Mouse (Mus musculus) CD4-positive, CD25-positive, alpha-beta regulatory T cell, adult 2 months (primary cell): ENCODE measurements around the gene Adam15.

Experiments
- DNase-seq: peaks from one replicate; pipeline ENCODE4 v3.0.0-alpha.2; 2012; ENCODE audit warnings: low read depth, low spot score

The Adam15 gene

GRCm38 (mm10) chr3:89322514-89323165 lies 27.2 kb downstream of the Adam15 start, which contains the start of gene Efna3:
Efna3 (minus strand) TSS chr3:89322965.
- peak; percentile 58 for DNase-seq

GRCm38 (mm10) chr3:89322131-89322500 lies 27.7 kb downstream of the Adam15 start:
- DNase-seq: no peak

DNA sequence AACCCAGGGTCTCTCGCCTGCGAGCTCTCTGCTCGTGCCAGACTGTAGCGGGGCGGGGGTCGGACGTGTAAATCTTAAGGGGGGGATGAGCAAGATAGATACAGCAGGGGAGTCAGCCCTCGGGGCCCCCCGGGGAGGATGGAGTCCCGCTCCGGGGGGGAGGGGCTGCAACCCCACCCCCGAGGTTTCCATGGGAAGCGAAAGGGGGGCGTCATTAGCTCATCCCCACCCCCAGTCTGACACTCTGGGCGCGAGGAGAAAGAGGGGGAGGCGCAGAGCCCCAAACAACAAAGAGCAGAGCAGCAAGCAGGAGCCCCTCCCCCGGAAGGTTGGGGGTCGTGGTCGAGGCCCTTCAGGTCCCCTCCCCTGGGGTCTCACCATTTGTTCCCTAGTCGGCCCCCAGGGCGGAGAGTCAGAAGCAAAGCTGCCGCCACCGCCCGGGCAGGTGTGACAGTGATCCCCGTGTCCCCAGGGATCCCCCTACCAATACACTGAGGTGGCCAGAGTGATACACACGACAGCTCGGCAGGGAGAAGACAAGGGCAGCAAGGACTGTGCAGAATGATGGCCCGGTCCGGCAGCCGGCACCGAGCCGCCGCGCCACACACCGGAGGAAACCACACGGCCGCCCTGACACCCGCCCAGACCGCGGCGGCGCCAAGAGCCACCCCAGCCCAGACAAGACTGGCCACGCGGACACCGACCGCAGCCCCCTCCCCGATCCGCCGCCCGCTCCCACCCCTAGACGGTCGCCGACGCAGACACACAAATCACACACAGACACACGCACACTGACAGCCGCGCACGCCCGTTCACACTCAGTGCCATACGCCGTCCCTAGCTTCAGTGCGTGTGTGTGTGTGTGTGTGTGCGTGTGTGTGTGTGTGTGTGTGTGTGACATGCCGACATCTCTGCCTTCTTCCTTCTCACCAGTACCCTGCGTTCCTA lies 28.3 kb downstream of the Adam15 start:
- DNase-seq: peak; percentile 63

DNA sequence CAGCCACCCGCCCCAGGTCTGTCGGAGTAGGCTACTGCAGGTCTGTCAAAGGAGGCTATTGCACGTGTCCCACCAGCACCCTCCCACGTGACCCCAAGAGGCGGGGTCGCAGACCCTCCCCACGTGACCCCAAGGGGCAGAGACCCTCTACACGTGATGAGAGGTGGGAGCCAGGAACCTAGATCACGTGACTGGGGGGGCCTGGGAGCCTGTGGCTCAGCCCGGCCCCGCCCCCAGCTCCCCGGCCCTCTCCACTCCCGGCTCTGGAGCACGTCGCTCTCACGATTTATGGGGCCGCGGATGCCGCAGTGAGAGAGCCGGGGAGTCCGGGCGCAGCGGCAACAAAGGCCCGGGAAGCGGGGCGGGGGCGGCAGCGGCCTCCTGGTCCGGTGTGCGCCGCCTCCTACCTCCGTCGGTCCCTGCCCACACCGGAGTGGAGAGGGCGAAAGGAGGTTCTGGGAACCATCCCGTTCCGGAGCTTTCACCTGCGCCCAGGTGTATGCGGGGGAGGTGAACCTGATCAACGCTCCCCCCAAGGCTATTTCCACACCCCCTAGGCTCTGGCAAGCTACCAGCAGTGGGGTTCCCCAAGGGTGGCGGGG lies 29.1 kb downstream of the Adam15 start:
- peak; percentile 57 for DNase-seq

GRCm38 (mm10) chr3:89319591-89320350 lies 30.0 kb downstream of the Adam15 start:
- peak; percentile 51 for DNase-seq

DNA sequence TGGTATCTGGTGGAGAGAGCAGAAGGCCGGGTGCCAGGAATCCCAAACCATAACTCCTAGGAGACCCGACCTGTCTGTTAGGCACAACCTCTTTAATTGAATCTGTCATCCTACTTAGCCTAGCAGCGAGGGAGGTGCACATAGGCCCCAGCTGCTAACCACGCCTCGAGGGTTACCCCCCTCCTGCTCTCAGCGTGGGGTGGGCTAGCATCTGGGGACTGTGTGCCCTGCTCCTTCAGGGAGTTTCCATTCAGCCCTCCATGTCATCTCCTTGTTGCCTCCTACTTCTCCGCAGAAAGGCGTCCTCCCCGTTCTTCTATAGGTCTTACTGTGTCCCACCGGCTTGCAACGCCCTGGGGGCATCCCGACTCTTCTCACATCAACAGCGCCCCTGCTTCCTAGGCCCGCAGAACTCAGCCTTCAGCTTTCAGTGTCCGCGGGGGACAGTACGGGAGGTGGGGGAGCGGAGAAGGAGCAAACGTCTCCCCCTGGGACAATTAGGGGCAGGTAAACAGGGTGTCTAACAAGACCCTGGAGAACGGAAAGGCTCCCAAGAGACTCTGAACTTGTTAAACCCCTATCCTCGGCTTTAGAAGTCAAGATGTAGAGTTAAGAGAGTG lies 30.7 kb downstream of the Adam15 start:
- peak; percentile 21 for DNase-seq

- DNase-seq: no peak
Measured at GRCm38 (mm10) chr3:89318316-89318715, 31.5 kb downstream of the Adam15 start.

DNA sequence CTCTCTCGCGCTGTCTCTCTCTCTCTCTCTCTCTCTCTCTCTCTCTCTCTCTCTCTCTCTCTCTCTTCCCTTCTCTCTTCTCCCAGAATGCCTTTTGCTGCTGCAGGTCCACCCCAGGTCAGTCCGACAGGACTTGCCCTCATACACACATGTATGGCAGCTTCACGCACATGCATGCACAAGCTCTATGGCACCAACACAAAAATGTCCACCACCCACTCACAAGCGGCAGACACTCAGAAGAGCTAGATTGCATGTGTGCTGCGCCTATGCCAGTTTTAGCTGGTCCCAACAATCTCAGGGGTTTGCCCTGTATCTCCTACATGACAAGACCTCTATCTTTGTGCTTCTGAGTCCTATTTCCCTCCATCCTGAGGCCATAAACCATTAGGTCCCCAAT lies 32.5 kb downstream of the Adam15 start:
- DNase-seq: no peak

DNA sequence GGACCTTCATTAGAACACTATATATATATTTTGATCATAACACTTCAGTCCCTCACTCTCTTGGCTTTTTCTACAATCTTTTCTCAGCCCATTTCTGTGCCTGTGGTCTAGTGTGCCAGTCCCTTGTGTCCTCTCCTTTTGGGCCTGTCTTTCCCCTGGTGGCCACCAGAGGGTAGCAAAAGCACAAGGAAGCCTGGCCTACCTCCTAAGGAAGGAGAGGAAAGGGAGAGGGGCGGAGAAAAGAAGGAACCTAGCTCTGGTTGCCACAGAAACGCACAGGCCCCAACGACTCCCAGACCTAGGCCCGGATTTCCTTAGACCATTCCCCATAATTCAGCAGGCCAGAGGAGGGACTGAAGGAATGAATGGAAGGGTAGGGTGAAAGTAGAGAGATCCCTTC lies 33.0 kb downstream of the Adam15 start:
- DNase-seq: peak; percentile 84

- DNase-seq: peak; percentile 60
Measured at GRCm38 (mm10) chr3:89315930-89316831, 33.6 kb downstream of the Adam15 start.

DNA sequence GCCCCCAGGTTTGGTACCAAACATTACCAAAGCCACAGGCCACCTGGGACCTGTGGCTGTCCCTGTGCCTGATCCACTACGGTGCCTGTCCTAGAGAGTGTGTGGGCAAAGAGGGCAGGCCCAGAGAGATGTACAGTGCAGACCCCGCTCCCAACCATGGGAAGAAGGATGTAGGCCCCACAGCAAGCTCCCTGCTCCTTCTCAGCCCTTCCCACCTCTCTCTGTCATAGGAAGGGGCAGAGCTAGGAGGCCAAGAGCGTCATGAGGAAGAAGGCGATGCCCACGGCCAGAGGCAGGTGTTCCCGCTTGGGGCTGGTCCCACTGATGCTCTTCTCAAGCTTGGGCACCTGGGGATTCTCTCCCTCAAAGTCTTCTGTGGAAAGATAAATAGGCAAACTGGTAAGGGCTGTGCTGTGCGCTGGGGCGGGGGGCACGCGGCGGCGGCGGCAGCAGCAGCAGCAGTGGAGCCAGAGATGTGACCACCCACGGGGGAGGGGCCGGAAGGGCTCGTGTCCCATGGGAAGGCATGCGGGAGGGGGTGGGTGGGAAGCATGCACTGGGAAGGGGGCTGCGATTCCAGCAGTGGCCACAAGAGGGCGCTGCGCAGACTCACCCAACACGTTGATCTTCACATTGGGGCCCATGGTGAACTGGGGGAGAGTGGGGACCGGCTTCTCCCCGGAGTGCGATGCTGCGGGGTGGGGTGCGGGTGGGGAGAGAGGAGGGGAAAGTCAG lies 34.4 kb downstream of the Adam15 start:
- peak; percentile 80 for DNase-seq

DNA sequence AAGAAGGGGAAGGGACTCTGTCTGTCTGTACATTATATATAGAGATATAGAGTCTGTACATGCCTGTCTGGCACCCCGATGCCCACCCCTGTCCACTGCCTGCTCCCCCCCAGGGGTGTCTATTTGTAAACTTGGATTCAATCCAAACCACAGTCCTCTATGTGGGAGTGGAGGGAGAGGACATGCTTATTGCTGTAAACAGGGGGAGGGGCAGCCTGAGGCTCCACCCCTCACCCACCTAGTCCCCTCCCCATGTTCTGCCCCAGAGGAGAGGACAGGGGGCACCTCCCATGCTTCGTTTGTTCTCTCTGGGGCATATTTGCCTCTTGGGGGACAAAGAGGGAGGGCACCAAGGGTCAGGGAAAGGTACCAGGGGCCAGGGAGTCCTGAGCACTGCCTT lies 35.0 kb downstream of the Adam15 start:
- no peak for DNase-seq

GRCm38 (mm10) chr3:89314340-89314739 lies 35.5 kb downstream of the Adam15 start:
- no peak for DNase-seq

- DNase-seq: peak; percentile 79
Measured at GRCm38 (mm10) chr3:89308089-89308488, 41.7 kb downstream of the Adam15 start.

GRCm38 (mm10) chr3:89305551-89306325 lies 44.1 kb downstream of the Adam15 start:
- DNase-seq: no peak

- DNase-seq: no peak
Measured at GRCm38 (mm10) chr3:89305105-89305504, 44.7 kb downstream of the Adam15 start.

GRCm38 (mm10) chr3:89304440-89304839 lies 45.4 kb downstream of the Adam15 start:
- DNase-seq: no peak

GRCm38 (mm10) chr3:89300514-89300913 lies 49.3 kb downstream of the Adam15 start:
- peak; percentile 23 for DNase-seq

- no peak for DNase-seq
Measured at GRCm38 (mm10) chr3:89300071-89300470, 49.7 kb downstream of the Adam15 start.
